8 mouse cellular contexts compared by ENCODE assay signal in genomic region chr9:114690119-114690601, GRCm38 (mm10). TPM values are rescaled to one million over a fixed set of nuclear protein-coding genes. Genes with fewer than 3 reads are reported as not detected.
DNase-seq lines count a peak whose midpoint lies in the region; ATAC-seq lines count a peak whose summit lies in the region.

No protein-coding gene starts in this region.

- H3K36me3 ChIP-seq in kidney, embryonic 14.5 days (ENCODE audit: control insufficient read depth, insufficient read depth, low read length), result peaks cover 13% of the 10 kb centered on the region; the same call in 1 of the 2 replicates
- peaks cover 42% of the 10 kb centered on the region for H3K36me3 ChIP-seq in embryonic facial prominence, embryonic 10.5 days (replicated peaks)
- peaks cover 37% of the 10 kb centered on the region for H3K36me3 ChIP-seq in megakaryocyte, embryonic 14.5 days (replicated peaks; ENCODE audit: low read length)

- ATAC-seq in kidney, embryonic 14.5 days (ENCODE audit: low FRiP score, low TSS enrichment), result no peak
- no peak for ATAC-seq in activated CD4-positive, CD25-positive, alpha-beta regulatory T cell, adult 4 months

- no peak for DNase-seq in kidney, postnatal 14 days
- DNase-seq in embryonic facial prominence, embryonic 10.5 days (ENCODE audit: low spot score), result peak; percentile 14
- DNase-seq in induced T-regulatory cell, adult 2 months (ENCODE audit: low read depth), result peak; percentile 28
- no peak for DNase-seq in cerebellum, postnatal 25 days
- no peak for DNase-seq in right cerebral cortex, postnatal 14 days

- peak overlapping the region; percentile 88 for H3K4me2 ChIP-seq in kidney, embryonic 14.5 days (replicated peaks; ENCODE audit: low read depth, low read length)

- WGBS in kidney, embryonic 14.5 days, result 15% methylated on average over 10 of the region's 10 CpGs
- WGBS in embryonic facial prominence, embryonic 10.5 days, result 18% methylated on average over 10 of the region's 10 CpGs

- H3K27me3 ChIP-seq in kidney, embryonic 14.5 days (ENCODE audit: control insufficient read depth, insufficient read depth, low read length), result no peaks in the 10 kb centered on the region
- H3K27me3 ChIP-seq in embryonic facial prominence, embryonic 10.5 days (replicated peaks; ENCODE audit: low read depth, poor library complexity, severe bottlenecking), result no peaks in the 10 kb centered on the region
- no peaks in the 10 kb centered on the region for H3K27me3 ChIP-seq in megakaryocyte, embryonic 14.5 days (replicated peaks)

- no peak overlapping the region; the same call in 1 of the 2 replicates for H3K9ac ChIP-seq in kidney, embryonic 14.5 days (ENCODE audit: low read depth, low read length)

- 0 out of 2 replicates have a peak, but pooled peaks cover 3% of the 10 kb centered on the region for H3K4me1 ChIP-seq in kidney, embryonic 14.5 days (ENCODE audit: control insufficient read depth, insufficient read depth, low read length)
- H3K4me1 ChIP-seq in embryonic facial prominence, embryonic 10.5 days, result peaks cover 34% of the 10 kb centered on the region
- H3K4me1 ChIP-seq in megakaryocyte, embryonic 14.5 days, result peaks cover 39% of the 10 kb centered on the region

- no peak overlapping the region for H3K27ac ChIP-seq in kidney, embryonic 14.5 days (ENCODE audit: low read depth, low read length)
- H3K27ac ChIP-seq in embryonic facial prominence, embryonic 10.5 days (replicated peaks), result no peak overlapping the region

- H3K4me3 ChIP-seq in kidney, embryonic 14.5 days (ENCODE audit: low read length), result peak overlapping the region; percentile 84
- peak overlapping the region; percentile 97 for H3K4me3 ChIP-seq in embryonic facial prominence, embryonic 10.5 days
- peak overlapping the region; percentile 98 for H3K4me3 ChIP-seq in megakaryocyte, embryonic 14.5 days (replicated peaks)

- H3K9me3 ChIP-seq in kidney, embryonic 14.5 days (ENCODE audit: control insufficient read depth, low read length), result no peaks in the 10 kb centered on the region
- no peaks in the 10 kb centered on the region for H3K9me3 ChIP-seq in embryonic facial prominence, embryonic 10.5 days
- H3K9me3 ChIP-seq in megakaryocyte, embryonic 14.5 days, result no peaks in the 10 kb centered on the region

RNA-seq across cellular contexts. Expression of gene Dync1li1, which starts 1.6 kb away (rescaled TPM):
- 37.7 and 55.9 TPM in 2 replicates for polyA plus RNA-seq in kidney, embryonic 14.5 days (2014; fragmentation: Nextera tagmentation; extraction: Ambion mirVana)
- 84.4 and 89.6 TPM in 2 replicates for polyA plus RNA-seq in embryonic facial prominence, embryonic 10.5 days (2016; fragmentation: Nextera tagmentation; extraction: Ambion mirVana)
- 12.7 and 15.1 TPM in 2 replicates for polyA plus RNA-seq in megakaryocyte, embryonic 14.5 days (2012; ENCODE audit: insufficient read depth, low replicate concordance)
- polyA plus RNA-seq in activated CD4-positive, CD25-positive, alpha-beta regulatory T cell, adult 4 months (2017; shearing (Covaris generic)), result 10 to 100 TPM; 43.8 to 48.4 TPM

RNA-seq across cellular contexts. Expression of gene Cmtm6, which starts 40.8 kb away (rescaled TPM):
- 25.0 and 53.0 TPM in 2 replicates for polyA plus RNA-seq in kidney, embryonic 14.5 days (2014; fragmentation: Nextera tagmentation; extraction: Ambion mirVana)
- 29.5 and 32.8 TPM in 2 replicates for polyA plus RNA-seq in embryonic facial prominence, embryonic 10.5 days (2016; fragmentation: Nextera tagmentation; extraction: Ambion mirVana)
- 4.9 and 10.3 TPM in 2 replicates for polyA plus RNA-seq in megakaryocyte, embryonic 14.5 days (2012; ENCODE audit: insufficient read depth, low replicate concordance)
- polyA plus RNA-seq in activated CD4-positive, CD25-positive, alpha-beta regulatory T cell, adult 4 months (2017; shearing (Covaris generic)), result 10 to 100 TPM; 77.1 to 88.5 TPM

RNA-seq across cellular contexts. Expression of gene Cnot10, which starts 50.2 kb away (rescaled TPM):
- 41.8 and 74.7 TPM in 2 replicates for polyA plus RNA-seq in kidney, embryonic 14.5 days (2014; fragmentation: Nextera tagmentation; extraction: Ambion mirVana)
- polyA plus RNA-seq in embryonic facial prominence, embryonic 10.5 days (2016; fragmentation: Nextera tagmentation; extraction: Ambion mirVana), result 73.2 and 74.3 TPM in 2 replicates
- 7.8 and 9.6 TPM in 2 replicates for polyA plus RNA-seq in megakaryocyte, embryonic 14.5 days (2012; ENCODE audit: insufficient read depth, low replicate concordance)
- polyA plus RNA-seq in activated CD4-positive, CD25-positive, alpha-beta regulatory T cell, adult 4 months (2017; shearing (Covaris generic)), result 10 to 100 TPM; 20.6 to 27.2 TPM

Comparison
In these comparisons a context has a peak if more than half of its experiments do, and no peak if none do; other contexts are left out.
1. DNase-seq: peak in embryonic facial prominence, embryonic 10.5 days (single experiment) and induced T-regulatory cell, adult 2 months (single experiment); none in kidney, postnatal 14 days (single experiment), cerebellum, postnatal 25 days (0 of 2) and right cerebral cortex, postnatal 14 days (single experiment).
2. Peak in every context shown above with its lines, with median percentiles within 50 percentile points of each other: H3K4me3 ChIP-seq.